Mouse (Mus musculus) CD4-positive, CD25-positive, alpha-beta regulatory T cell, adult 2 months (primary cell): ENCODE data around the gene Zbtb7a.

ENCODE experiments used
- DNase-seq: peaks from one replicate; pipeline ENCODE4 v3.0.0-alpha.2; 2012; ENCODE audit warnings: low read depth, low spot score

Gene Zbtb7a

GRCm38 (mm10) chr10:81138821-81139528 is 4.0 kb downstream of the Zbtb7a start:
- DNase-seq: no peak

GRCm38 (mm10) chr10:81139529-81139846 is 4.5 kb downstream of the Zbtb7a start:
- peak; percentile 29 for DNase-seq

GRCm38 (mm10) chr10:81140005-81140404 is 5.0 kb downstream of the Zbtb7a start:
- DNase-seq: peak; percentile 23

- DNase-seq: peak; percentile 55
Observed at GRCm38 (mm10) chr10:81140717-81141454, 5.9 kb downstream of the Zbtb7a start.

GRCm38 (mm10) chr10:81141455-81142210 is 6.6 kb downstream of the Zbtb7a start:
- DNase-seq: no peak

- no peak for DNase-seq
Observed at GRCm38 (mm10) chr10:81142551-81142981, 7.5 kb downstream of the Zbtb7a start.

GRCm38 (mm10) chr10:81143157-81143633 is 8.2 kb downstream of the Zbtb7a start:
- no peak for DNase-seq

- no peak for DNase-seq
Observed at GRCm38 (mm10) chr10:81143845-81144437, 8.9 kb downstream of the Zbtb7a start.

GRCm38 (mm10) chr10:81144667-81145066 is 9.6 kb downstream of the Zbtb7a start:
- no peak for DNase-seq

- no peak for DNase-seq
Observed at GRCm38 (mm10) chr10:81145307-81145706, 10.3 kb downstream of the Zbtb7a start.

- DNase-seq: no peak
Observed at GRCm38 (mm10) chr10:81145778-81146177, 10.8 kb downstream of the Zbtb7a start.

- no peak for DNase-seq
Observed at GRCm38 (mm10) chr10:81146296-81146695, 11.3 kb downstream of the Zbtb7a start.

- DNase-seq: no peak
Observed at GRCm38 (mm10) chr10:81151261-81151660, 16.2 kb downstream of the Zbtb7a start.

GRCm38 (mm10) chr10:81152609-81153008 is 17.6 kb downstream of the Zbtb7a start:
- DNase-seq: no peak

GRCm38 (mm10) chr10:81154313-81154712 is 19.3 kb downstream of the Zbtb7a start:
- no peak for DNase-seq

- no peak for DNase-seq
Observed at GRCm38 (mm10) chr10:81154736-81155135, 19.7 kb downstream of the Zbtb7a start.

- DNase-seq: no peak
Observed at GRCm38 (mm10) chr10:81161602-81162317, 26.7 kb downstream of the Zbtb7a start.

- no peak for DNase-seq
Observed at GRCm38 (mm10) chr10:81162318-81162652, 27.3 kb downstream of the Zbtb7a start.

- no peak for DNase-seq
Observed at GRCm38 (mm10) chr10:81165118-81165517, 30.1 kb downstream of the Zbtb7a start.

GRCm38 (mm10) chr10:81167200-81168086 is 32.4 kb downstream of the Zbtb7a start, which contains the start of gene Pias4:
Gene Pias4 (minus strand): TSS chr10:81167923.
- peak; percentile 100 for DNase-seq
